Comparison of ENCODE assay signal across 8 mouse cellular contexts in the genomic region with DNA sequence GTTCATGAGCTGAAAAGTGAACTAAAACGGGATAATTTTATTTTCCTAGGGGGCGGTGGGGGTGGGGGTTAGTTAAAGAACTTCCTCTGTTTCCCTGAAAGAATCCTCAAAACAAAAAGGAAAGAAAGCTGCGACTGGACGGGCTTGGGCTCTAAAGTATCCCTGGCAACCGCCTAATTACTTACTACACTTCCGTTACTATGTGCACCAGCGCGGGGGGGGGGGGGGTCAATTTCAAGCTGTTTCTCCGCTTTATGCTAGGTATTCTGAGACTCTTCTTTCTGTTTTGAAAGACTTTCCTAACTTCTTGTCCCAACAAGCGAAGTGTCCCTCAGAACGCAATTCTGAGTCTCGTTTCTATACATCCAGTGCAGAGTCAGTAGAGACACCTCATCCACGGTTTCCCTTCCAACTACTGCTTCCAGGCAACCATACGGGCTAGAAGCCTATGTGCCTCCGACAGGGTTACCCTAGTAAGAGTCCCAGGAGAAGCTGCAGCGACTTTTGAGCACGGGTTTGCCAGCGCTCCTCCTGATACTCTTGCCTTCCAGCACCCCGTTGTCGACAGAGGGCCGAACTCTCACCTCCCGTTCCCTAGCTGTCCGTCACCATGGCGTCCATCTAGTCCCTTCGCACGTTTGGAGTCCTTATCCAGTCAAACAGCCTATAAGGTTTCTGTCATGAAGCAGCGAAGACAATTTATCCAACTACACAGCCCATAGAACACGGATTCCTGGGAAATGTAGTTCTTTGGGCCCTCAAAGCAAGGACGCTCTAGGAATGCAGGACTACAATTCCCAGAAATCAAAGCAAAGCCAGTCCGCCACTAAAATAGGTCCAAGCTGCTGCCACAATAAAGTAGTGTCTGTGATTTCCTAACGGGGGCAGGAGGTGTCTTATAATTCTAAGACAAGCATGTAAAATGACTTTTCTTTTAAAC. TPM values are rescaled to one million over a fixed set of nuclear protein-coding genes. Genes with fewer than 3 reads are reported as not detected.
DNase-seq lines count a peak whose midpoint lies in the region; ATAC-seq lines count a peak whose summit lies in the region.

No protein-coding gene starts in this region.

- H3K27me3 ChIP-seq in embryonic facial prominence, embryonic 11.5 days (ENCODE audit: control insufficient read depth, insufficient read depth, low read length): no peaks in the 10 kb centered on the region
- no peaks in the 10 kb centered on the region for H3K27me3 ChIP-seq in limb, embryonic 10.5 days (ENCODE audit: low read depth, poor library complexity, severe bottlenecking)
- peaks cover 8% of the 10 kb centered on the region; the same call in 1 of the 2 replicates for H3K27me3 ChIP-seq in midbrain, embryonic 13.5 days

- WGBS in embryonic facial prominence, embryonic 11.5 days: 2% methylated on average over 31 of the region's 31 CpGs
- WGBS in limb, embryonic 10.5 days: 2% methylated on average over 31 of the region's 31 CpGs
- under 1% methylated on average over 31 of the region's 31 CpGs for WGBS in midbrain, embryonic 13.5 days

- peak overlapping the region; percentile 68 for H3K4me3 ChIP-seq in embryonic facial prominence, embryonic 11.5 days (ENCODE audit: low read depth, low read length)
- H3K4me3 ChIP-seq in limb, embryonic 10.5 days: peak overlapping the region; percentile 75
- peak overlapping the region; percentile 74 for H3K4me3 ChIP-seq in midbrain, embryonic 13.5 days (replicated peaks)

- peak overlapping the region; percentile 66; the same call in 1 of the 2 replicates for H3K27ac ChIP-seq in embryonic facial prominence, embryonic 11.5 days (replicated peaks; ENCODE audit: low read depth, low read length)
- H3K27ac ChIP-seq in limb, embryonic 10.5 days: peak overlapping the region; percentile 88
- peak overlapping the region; percentile 93 for H3K27ac ChIP-seq in midbrain, embryonic 13.5 days

- H3K4me2 ChIP-seq in embryonic facial prominence, embryonic 11.5 days (ENCODE audit: low read depth, low read length): peak overlapping the region; percentile 59
- H3K4me2 ChIP-seq in midbrain, embryonic 13.5 days (replicated peaks): peak overlapping the region; percentile 71

- peak overlapping the region; percentile 78 for H3K9ac ChIP-seq in embryonic facial prominence, embryonic 11.5 days (replicated peaks; ENCODE audit: low read length)
- peak overlapping the region; percentile 68 for H3K9ac ChIP-seq in midbrain, embryonic 13.5 days (replicated peaks)

- ATAC-seq in embryonic facial prominence, embryonic 11.5 days (replicated peaks; ENCODE audit: insufficient number of reproducible peaks, low FRiP score, low TSS enrichment, low read depth): peak; percentile 98
- peak; percentile 93 for ATAC-seq in granulocyte monocyte progenitor cell, adult 5-6 weeks (replicated peaks; ENCODE audit: poor library complexity, severe bottlenecking)
- peak; percentile 99 for ATAC-seq in midbrain, embryonic 13.5 days

- peak; percentile 99 for DNase-seq in 3T3-L1 (ENCODE audit: low read depth, low spot score)
- peak; percentile 75 for DNase-seq in adrenal gland, postnatal 10 days
- peak; percentile 98 for DNase-seq in embryonic facial prominence, embryonic 11.5 days (ENCODE audit: low spot score)
- peak; percentile 95 for DNase-seq in kidney, adult 11 months
- DNase-seq in limb, embryonic 10.5 days (ENCODE audit: low spot score): peak; percentile 73
- DNase-seq in spleen, adult 12 weeks (ENCODE audit: low spot score): peak; percentile 19

- no peaks in the 10 kb centered on the region for H3K4me1 ChIP-seq in embryonic facial prominence, embryonic 11.5 days (ENCODE audit: control insufficient read depth, insufficient read depth, low read length)
- peaks cover 28% of the 10 kb centered on the region for H3K4me1 ChIP-seq in limb, embryonic 10.5 days
- peaks cover 23% of the 10 kb centered on the region for H3K4me1 ChIP-seq in midbrain, embryonic 13.5 days (replicated peaks)

- H3K36me3 ChIP-seq in embryonic facial prominence, embryonic 11.5 days (replicated peaks; ENCODE audit: control insufficient read depth, insufficient read depth, low read depth, low read length): no peaks in the 10 kb centered on the region
- no peaks in the 10 kb centered on the region for H3K36me3 ChIP-seq in limb, embryonic 10.5 days
- no peaks in the 10 kb centered on the region for H3K36me3 ChIP-seq in midbrain, embryonic 13.5 days

- H3K9me3 ChIP-seq in embryonic facial prominence, embryonic 11.5 days (replicated peaks; ENCODE audit: control insufficient read depth, low read length): no peaks in the 10 kb centered on the region
- H3K9me3 ChIP-seq in limb, embryonic 10.5 days (replicated peaks): no peaks in the 10 kb centered on the region
- no peaks in the 10 kb centered on the region for H3K9me3 ChIP-seq in midbrain, embryonic 13.5 days

RNA-seq across cellular contexts. Expression of a gene that starts 4.0 kb away (rescaled TPM):
- under 1 TPM in 1 of 2 experiments, not detected in 1; 0.09 TPM for total RNA-seq in adrenal gland, postnatal 10 days (2021)
- not detected in 2 replicates for polyA plus RNA-seq in embryonic facial prominence, embryonic 11.5 days (2014; fragmentation: Nextera tagmentation; extraction: Ambion mirVana)
- total RNA-seq in granulocyte monocyte progenitor cell, adult 5-6 weeks (2014; fragmentation: Nextera tagmentation): 0.26 and 2.9 TPM in 2 replicates
- total RNA-seq in granulocyte monocyte progenitor cell, adult 5-6 weeks (2017): 0.52 and 0.90 TPM in 2 replicates
- not detected in 2 replicates for polyA plus RNA-seq in limb, embryonic 10.5 days (2016; fragmentation: Nextera tagmentation; extraction: Ambion mirVana)
- polyA plus RNA-seq in midbrain, embryonic 13.5 days (2015; fragmentation: Nextera tagmentation; extraction: Ambion mirVana): not detected in 2 replicates

RNA-seq across cellular contexts. Expression of a gene that starts 20.7 kb away (rescaled TPM):
- under 1 TPM; 0.42 to 0.60 TPM for total RNA-seq in adrenal gland, postnatal 10 days (2021)
- 0.61 and 0.66 TPM in 2 replicates for polyA plus RNA-seq in embryonic facial prominence, embryonic 11.5 days (2014; fragmentation: Nextera tagmentation; extraction: Ambion mirVana)
- total RNA-seq in granulocyte monocyte progenitor cell, adult 5-6 weeks (2014; fragmentation: Nextera tagmentation): not detected in 2 replicates
- not detected in 2 replicates for total RNA-seq in granulocyte monocyte progenitor cell, adult 5-6 weeks (2017)
- polyA plus RNA-seq in limb, embryonic 10.5 days (2016; fragmentation: Nextera tagmentation; extraction: Ambion mirVana): 0.08 and 0.58 TPM in 2 replicates
- 0.05 and 0.14 TPM in 2 replicates for polyA plus RNA-seq in midbrain, embryonic 13.5 days (2015; fragmentation: Nextera tagmentation; extraction: Ambion mirVana)

RNA-seq across cellular contexts. Expression of a gene that starts 20.8 kb away (rescaled TPM):
- total RNA-seq in adrenal gland, postnatal 10 days (2021): 10 to 100 TPM; 37.1 to 46.2 TPM
- 63.7 and 66.3 TPM in 2 replicates for polyA plus RNA-seq in embryonic facial prominence, embryonic 11.5 days (2014; fragmentation: Nextera tagmentation; extraction: Ambion mirVana)
- total RNA-seq in granulocyte monocyte progenitor cell, adult 5-6 weeks (2014; fragmentation: Nextera tagmentation): 65.6 and 110 TPM in 2 replicates
- total RNA-seq in granulocyte monocyte progenitor cell, adult 5-6 weeks (2017): 125 and 126 TPM in 2 replicates
- polyA plus RNA-seq in limb, embryonic 10.5 days (2016; fragmentation: Nextera tagmentation; extraction: Ambion mirVana): 46.8 and 54.4 TPM in 2 replicates
- 51.5 and 52.4 TPM in 2 replicates for polyA plus RNA-seq in midbrain, embryonic 13.5 days (2015; fragmentation: Nextera tagmentation; extraction: Ambion mirVana)

RNA-seq across cellular contexts. Expression of a gene that starts 49.7 kb away (rescaled TPM):
- 10 to 100 TPM; 17.0 to 18.1 TPM for total RNA-seq in adrenal gland, postnatal 10 days (2021)
- 18.9 and 20.6 TPM in 2 replicates for polyA plus RNA-seq in embryonic facial prominence, embryonic 11.5 days (2014; fragmentation: Nextera tagmentation; extraction: Ambion mirVana)
- 21.6 and 21.9 TPM in 2 replicates for total RNA-seq in granulocyte monocyte progenitor cell, adult 5-6 weeks (2014; fragmentation: Nextera tagmentation)
- total RNA-seq in granulocyte monocyte progenitor cell, adult 5-6 weeks (2017): 15.3 and 22.9 TPM in 2 replicates
- 14.6 and 16.1 TPM in 2 replicates for polyA plus RNA-seq in limb, embryonic 10.5 days (2016; fragmentation: Nextera tagmentation; extraction: Ambion mirVana)
- 10.2 and 10.3 TPM in 2 replicates for polyA plus RNA-seq in midbrain, embryonic 13.5 days (2015; fragmentation: Nextera tagmentation; extraction: Ambion mirVana)

Comparison
In these comparisons a context has a peak if more than half of its experiments do, and no peak if none do; other contexts are left out.
1. Peak in every context shown above with its lines: DNase-seq, ATAC-seq, H3K4me3 ChIP-seq and H3K27ac ChIP-seq.
2. DNase-seq: peak in every context shown above with its lines; median percentile 99 in 3T3-L1; 98 in embryonic facial prominence, embryonic 11.5 days; 95 in kidney, adult 11 months; 75 in adrenal gland, postnatal 10 days; 73 in limb, embryonic 10.5 days; 19 in spleen, adult 12 weeks.